Mouse (Mus musculus) MEL (cell line): ENCODE measurements around the gene Spag9.

Experiments
- CTCF ChIP-seq, 3 experiments: IDR thresholded peaks in 2 of 3; conservative IDR thresholded peaks in 1 of 3; 2 replicates each; pipeline ENCODE4 v1.5.1; 2011 to 2012; ENCODE audit warnings: low read length in 3 of 3, low read depth in 2 of 3, mild to moderate bottlenecking in 2 of 3, improper control_type of control experiment in 1 of 3, inconsistent platforms in 1 of 3, mixed read lengths in 1 of 3, moderate library complexity in 1 of 3; ENCODE audit not compliant: control insufficient read depth in 1 of 3, insufficient read depth in 1 of 3, poor library complexity in 1 of 3, severe bottlenecking in 1 of 3
- ELF1 ChIP-seq: IDR thresholded peaks from 2 replicates; pipeline ENCODE4 v1.6.1; 2014; ENCODE audit warnings: low read depth, mild to moderate bottlenecking, inconsistent platforms, low read length, improper control_type of control experiment, moderate library complexity
- MAX ChIP-seq: IDR thresholded peaks from 2 replicates; pipeline ENCODE4 v1.6.1; 2011; ENCODE audit warnings: low read length, improper control_type of control experiment
- POLR2A ChIP-seq, 2 experiments: IDR thresholded peaks; 2 replicates each; pipeline ENCODE4 v1.6.1; 2011 to 2012; ENCODE audit warnings: low read length in 2 of 2, mild to moderate bottlenecking in 2 of 2, control low read depth in 1 of 2, improper control_type of control experiment in 1 of 2, low read depth in 1 of 2, moderate library complexity in 1 of 2; ENCODE audit not compliant: control insufficient read depth in 1 of 2, insufficient read depth in 1 of 2, poor library complexity in 1 of 2
- TCF12 ChIP-seq: IDR thresholded peaks from 2 replicates; pipeline ENCODE4 v1.6.1; 2014; ENCODE audit warnings: low read depth, mild to moderate bottlenecking, inconsistent platforms, low read length, improper control_type of control experiment, moderate library complexity

- TF ChIP-seq CTCF (IDR thresholded peaks at IDR 0.05 in 2 of 3, conservative IDR thresholded peaks at IDR 0.05 in 1 of 3; ENCODE audit: control insufficient read depth in 1 of 3, insufficient read depth in 1 of 3, low read depth in 2 of 3, low read length in 3 of 3, poor library complexity in 1 of 3, severe bottlenecking in 1 of 3) (no peak), MAX (no peak), TCF12 (no peak), POLR2A (IDR thresholded peaks at IDR 0.05; ENCODE audit: control insufficient read depth in 1 of 2, insufficient read depth in 1 of 2, low read depth in 1 of 2, low read length in 2 of 2, poor library complexity in 1 of 2) (no peak), ELF1 (no peak)
These were observed 167.3 kb downstream of the Spag9 start for GRCm38 (mm10) chr11:94163005-94163767.
